Mouse (Mus musculus) T-helper 1 cell (primary cell): ENCODE data around the gene Olfr933.

Source experiments
- in situ Hi-C: fragments of 300-600 bp; cut with MboI, MseI; formaldehyde crosslinking; loops from one replicate; pipeline ENCODE4 v1.15.1; 2025; ENCODE audit warnings: high pct_unique_total_duplicates

Gene Olfr933

GRCm38 (mm10) chr9:38972013-38972412, at the start of gene Olfr933:
Gene Olfr933, plus strand, starts transcription at chr9:38972313.
- in situ Hi-C loops, result no loop called here

GRCm38 (mm10) chr9:38929509-38929908, 42.6 kb upstream of the Olfr933 start, which contains the start of gene Olfr930:
Gene Olfr930, plus strand, starts transcription at chr9:38929809.
- in situ Hi-C loops, result no loop called here

GRCm38 (mm10) chr9:38953401-38954123, 18.6 kb upstream of the Olfr933 start:
- in situ Hi-C loops, result no loop called here

GRCm38 (mm10) chr9:38954124-38954416, 18.0 kb upstream of the Olfr933 start:
- in situ Hi-C loops, result no loop called here

GRCm38 (mm10) chr9:38988215-38988614, 16.1 kb downstream of the Olfr933 start, which contains the start of gene Olfr934:
Gene Olfr934, minus strand, starts transcription at chr9:38988315.
- in situ Hi-C loops, result no loop called here

GRCm38 (mm10) chr9:38999583-38999982, 27.5 kb downstream of the Olfr933 start, which contains the start of gene Olfr935:
Gene Olfr935, minus strand, starts transcription at chr9:38999683.
- in situ Hi-C loops, result no loop called here

GRCm38 (mm10) chr9:39023277-39023676, 51.2 kb downstream of the Olfr933 start, which contains the start of gene Olfr146:
Gene Olfr146, minus strand, starts transcription at chr9:39023377.
- in situ Hi-C loops, result no loop called here
